Mouse (Mus musculus) embryonic facial prominence, embryonic 10.5 days (tissue): ENCODE data around the gene Serpina3i. TPM values are rescaled to one million over a fixed set of nuclear protein-coding genes. Genes with fewer than 3 reads are reported as not detected.
A peak's percentile ranks its signal among the peaks of the same experiment; 100 is the strongest.

Experiments
- DNase-seq: peaks from one replicate; pipeline ENCODE4 v3.0.0-alpha.2; 2017; ENCODE audit warnings: low spot score
- H3K27ac ChIP-seq: fragments of 300-500 bp; sonication (generic); replicated peaks from 2 replicates; pipeline ENCODE4 v1.5.1; 2016; ENCODE audit warnings: mild to moderate bottlenecking
- H3K27me3 ChIP-seq: fragments of 300-500 bp; sonication (generic); replicated peaks from 2 replicates; pipeline ENCODE4 v1.6.1; 2016; ENCODE audit warnings: low read depth, mild to moderate bottlenecking; ENCODE audit not compliant: poor library complexity, severe bottlenecking
- H3K36me3 ChIP-seq: fragments of 300-500 bp; sonication (generic); replicated peaks from 2 replicates; pipeline ENCODE4 v1.6.1; 2016; ENCODE audit warnings: mild to moderate bottlenecking, moderate library complexity
- H3K4me1 ChIP-seq: fragments of 300-500 bp; sonication (generic); 2 replicates; pipeline ENCODE4 v1.6.1; 2016
- H3K4me3 ChIP-seq: fragments of 300-500 bp; sonication (generic); 2 replicates; pipeline ENCODE4 v1.5.1; 2016; ENCODE audit warnings: mild to moderate bottlenecking, moderate library complexity
- H3K9me3 ChIP-seq: fragments of 300-500 bp; sonication (generic); 2 replicates; pipeline ENCODE4 v1.6.1; 2016; ENCODE audit warnings: mild to moderate bottlenecking
- WGBS: fragments of 180-500 bp; shearing (Covaris S2); methylation state at CpG from one replicate; pipeline ENCODE4 v1.1.7; 2016; 5-methylcytosine and 5-hydroxymethylcytosine counted together
- polyA plus RNA-seq: library from polyadenylated mRNA; unstranded; fragments of >200 nt; fragmentation: Nextera tagmentation; extraction: Ambion mirVana; gene quantifications from 2 replicates; pipeline ENCODE4 v1.2.1, GENCODE M21; 2016

The Serpina3i gene
- polyA plus RNA-seq, 1 experiment from 2014 or later, result 0.24 TPM

DNA sequence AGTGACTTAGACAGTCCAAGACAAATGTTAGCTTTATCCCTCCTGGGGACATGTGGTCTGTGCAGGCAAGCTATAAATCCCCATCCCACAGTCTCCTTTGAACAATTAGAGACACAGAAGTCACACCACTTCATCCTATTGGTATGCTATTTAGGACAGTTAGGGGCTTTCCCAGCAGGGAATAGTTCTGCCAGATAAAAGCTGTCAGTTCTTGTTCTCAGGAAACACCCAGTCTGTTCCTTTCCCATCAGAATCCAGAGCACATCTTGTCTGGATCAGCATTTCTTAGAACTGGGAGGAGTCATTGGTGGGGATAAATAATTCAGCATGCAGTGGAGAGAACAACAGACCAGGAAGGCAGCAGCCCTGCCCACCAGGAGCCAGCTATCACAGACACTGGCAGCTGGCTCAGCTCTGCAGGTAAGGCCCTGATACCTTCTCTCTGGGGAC, 15.3 kb upstream of the Serpina3i start:
- Histone ChIP-seq H3K27me3 (no peaks in the 10 kb centered on the region), H3K36me3 (no peaks in the 10 kb centered on the region), H3K27ac (no peak overlapping the region), H3K9me3 (no peaks in the 10 kb centered on the region), H3K4me3 (no peak overlapping the region), H3K4me1 (peaks cover 5% of the 10 kb centered on the region; the same call in 1 of the 2 replicates)
- no peak for DNase-seq

DNA sequence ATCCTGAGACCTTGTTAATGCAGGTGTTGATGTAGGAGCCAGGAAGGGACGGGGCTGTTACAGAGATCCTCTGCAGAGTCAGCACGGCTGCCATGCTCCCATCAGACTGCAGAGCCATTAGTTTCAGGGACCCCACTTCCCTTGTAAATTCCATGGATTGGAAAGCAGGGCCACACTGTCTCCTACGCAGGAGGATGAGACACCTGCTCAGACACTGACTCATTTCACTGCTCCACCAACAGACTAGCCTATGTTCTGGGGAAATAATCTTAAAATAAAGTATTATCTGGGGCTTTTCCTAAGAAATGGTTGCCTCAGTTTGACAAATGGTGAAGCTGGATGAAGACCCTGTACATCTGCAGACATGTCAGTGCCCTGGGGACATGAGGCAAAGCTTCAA, 14.7 kb upstream of the Serpina3i start:
- Histone ChIP-seq H3K4me3 (no peak overlapping the region), H3K27ac (no peak overlapping the region), H3K4me1 (peaks cover 5% of the 10 kb centered on the region; the same call in 1 of the 2 replicates), H3K9me3 (no peaks in the 10 kb centered on the region), H3K36me3 (no peaks in the 10 kb centered on the region), H3K27me3 (no peaks in the 10 kb centered on the region)
- 73% methylated on average over 3 of the region's 3 CpGs for WGBS
- no peak for DNase-seq

GRCm38 (mm10) chr12:104261041-104261440, 1.9 kb upstream of the Serpina3i start:
- Histone ChIP-seq H3K36me3 (no peaks in the 10 kb centered on the region), H3K27ac (no peak overlapping the region), H3K9me3 (no peaks in the 10 kb centered on the region), H3K4me1 (peaks cover 10% of the 10 kb centered on the region), H3K4me3 (no peak overlapping the region), H3K27me3 (no peaks in the 10 kb centered on the region)
- WGBS, result 70% methylated on average over 3 of the region's 3 CpGs
- no peak for DNase-seq

GRCm38 (mm10) chr12:104266374-104266773, 3.5 kb downstream of the Serpina3i start:
- Histone ChIP-seq H3K27me3 (no peaks in the 10 kb centered on the region), H3K27ac (no peak overlapping the region), H3K9me3 (no peaks in the 10 kb centered on the region), H3K4me3 (no peak overlapping the region), H3K4me1 (peaks cover 10% of the 10 kb centered on the region), H3K36me3 (no peaks in the 10 kb centered on the region)
- no peak for DNase-seq
- 80% methylated on average over 3 of the region's 3 CpGs for WGBS

DNA sequence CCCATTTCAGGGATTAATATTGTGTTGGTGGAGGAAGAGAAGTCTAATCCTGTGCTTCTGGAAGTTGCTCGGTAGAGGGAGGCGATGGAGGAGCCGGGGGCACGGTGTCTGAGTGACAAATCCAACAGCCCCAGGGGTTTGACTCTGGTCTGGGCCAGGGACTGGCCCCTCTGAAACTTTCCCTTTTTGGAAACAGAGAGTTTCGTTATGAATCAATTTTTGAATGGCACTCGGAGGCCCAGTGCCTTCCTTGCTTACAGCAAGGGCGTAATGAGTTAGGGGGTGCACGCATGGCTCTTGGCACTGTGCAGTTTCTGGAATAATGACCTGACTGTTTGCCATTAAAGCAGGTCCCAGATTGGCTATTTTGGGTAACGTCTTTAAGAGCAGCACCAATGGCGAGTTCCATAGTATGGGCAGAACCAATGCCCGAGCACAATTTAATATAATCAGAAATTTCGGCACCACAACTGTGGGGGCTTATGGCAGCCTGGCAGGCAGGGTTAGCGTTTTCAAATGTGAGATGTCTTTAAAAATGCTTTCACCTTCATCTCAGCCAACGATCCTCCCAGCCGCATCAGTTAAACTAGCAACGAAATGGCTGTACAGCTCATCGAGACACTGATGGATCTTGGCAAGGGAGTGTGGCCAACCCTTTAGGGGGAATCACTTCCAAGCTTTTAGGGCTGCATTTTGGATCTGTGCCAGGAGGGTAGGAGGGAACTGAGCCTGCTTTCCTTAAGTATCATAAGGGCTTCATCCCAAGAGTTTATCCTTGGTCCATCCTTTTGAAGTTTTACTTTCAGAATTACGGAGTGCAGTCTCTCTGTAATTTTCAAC, 15.5 kb downstream of the Serpina3i start:
- H3K9me3 ChIP-seq, result peaks cover 2% of the 10 kb centered on the region; the same call in 1 of the 2 replicates
- H3K27ac ChIP-seq, result no peak overlapping the region
- DNase-seq, result no peak
- no peak overlapping the region for H3K4me3 ChIP-seq
- no peaks in the 10 kb centered on the region for H3K27me3 ChIP-seq
- 83% methylated on average over 18 of the region's 18 CpGs for WGBS
- no peaks in the 10 kb centered on the region for H3K36me3 ChIP-seq
- H3K4me1 ChIP-seq, result peaks cover 12% of the 10 kb centered on the region

DNA sequence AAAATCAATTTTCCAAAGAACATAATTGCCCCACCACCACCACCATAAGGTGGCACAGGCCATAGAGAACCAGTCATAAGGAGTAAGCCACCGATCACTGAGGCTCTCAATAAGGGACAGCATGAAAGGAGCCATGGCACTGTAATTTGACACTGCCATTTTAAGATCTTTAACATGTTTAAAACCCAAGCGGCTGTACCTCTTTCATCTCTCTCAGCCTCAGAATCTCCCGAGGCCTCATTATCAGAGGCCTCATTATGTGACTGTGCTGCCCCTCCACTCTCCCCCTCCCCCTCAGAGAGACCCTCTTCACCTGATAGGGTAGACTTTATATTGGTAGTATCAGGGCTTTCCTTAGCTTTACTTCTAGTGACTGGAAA, 16.1 kb downstream of the Serpina3i start:
- Histone ChIP-seq H3K4me3 (no peak overlapping the region), H3K4me1 (peaks cover 12% of the 10 kb centered on the region), H3K27me3 (no peaks in the 10 kb centered on the region), H3K36me3 (no peaks in the 10 kb centered on the region), H3K27ac (no peak overlapping the region), H3K9me3 (peaks cover 2% of the 10 kb centered on the region; the same call in 1 of the 2 replicates)
- DNase-seq, result peak; percentile 23
- 16% methylated on average over 3 of the region's 3 CpGs for WGBS

DNA sequence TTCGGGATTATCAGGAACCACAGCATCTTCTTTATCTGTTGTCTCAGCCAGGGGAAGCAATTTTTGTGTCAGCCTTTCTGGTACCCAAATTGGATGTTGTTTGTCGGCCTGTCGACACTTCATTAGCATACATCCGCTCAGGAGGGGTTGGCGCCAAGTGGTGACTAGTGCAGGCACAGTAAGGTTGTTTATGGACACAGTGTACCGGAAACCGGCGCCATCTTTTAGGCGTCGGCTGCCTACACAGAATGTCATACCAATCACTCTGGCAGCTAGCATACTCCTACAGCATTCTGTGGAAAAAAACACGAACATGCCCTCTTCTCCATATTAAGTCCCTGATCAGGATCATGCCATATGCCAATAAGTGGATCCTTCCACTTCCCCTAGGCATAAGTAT, 20.5 kb downstream of the Serpina3i start:
- DNase-seq, result no peak
- H3K4me1 ChIP-seq, result peaks cover 12% of the 10 kb centered on the region
- H3K27me3 ChIP-seq, result no peaks in the 10 kb centered on the region
- 95% methylated on average over 11 of the region's 11 CpGs for WGBS
- no peak overlapping the region for H3K27ac ChIP-seq
- H3K9me3 ChIP-seq, result peaks cover 2% of the 10 kb centered on the region; the same call in 1 of the 2 replicates
- no peak overlapping the region for H3K4me3 ChIP-seq
- no peaks in the 10 kb centered on the region for H3K36me3 ChIP-seq

GRCm38 (mm10) chr12:104288336-104288735, 25.4 kb downstream of the Serpina3i start:
- DNase-seq, result no peak
- H3K27me3 ChIP-seq, result no peaks in the 10 kb centered on the region
- no peaks in the 10 kb centered on the region for H3K4me1 ChIP-seq
- H3K4me3 ChIP-seq, result no peak overlapping the region
- H3K36me3 ChIP-seq, result no peaks in the 10 kb centered on the region
- no peaks in the 10 kb centered on the region for H3K9me3 ChIP-seq
- H3K27ac ChIP-seq, result no peak overlapping the region

GRCm38 (mm10) chr12:104289872-104290271, 26.9 kb downstream of the Serpina3i start:
- H3K4me3 ChIP-seq, result no peak overlapping the region
- H3K9me3 ChIP-seq, result no peaks in the 10 kb centered on the region
- H3K4me1 ChIP-seq, result no peaks in the 10 kb centered on the region
- H3K27me3 ChIP-seq, result no peaks in the 10 kb centered on the region
- DNase-seq, result no peak
- H3K27ac ChIP-seq, result no peak overlapping the region
- WGBS, result 62% methylated on average over 4 of the region's 4 CpGs
- no peaks in the 10 kb centered on the region for H3K36me3 ChIP-seq

- Histone ChIP-seq H3K27me3 (no peaks in the 10 kb centered on the region), H3K36me3 (no peaks in the 10 kb centered on the region), H3K9me3 (no peaks in the 10 kb centered on the region), H3K4me3 (no peak overlapping the region), H3K27ac (no peak overlapping the region), H3K4me1 (no peaks in the 10 kb centered on the region)
- 87% methylated on average over 2 of the region's 2 CpGs for WGBS
- no peak for DNase-seq
These were observed 31.0 kb downstream of the Serpina3i start for GRCm38 (mm10) chr12:104293963-104294362.

DNA sequence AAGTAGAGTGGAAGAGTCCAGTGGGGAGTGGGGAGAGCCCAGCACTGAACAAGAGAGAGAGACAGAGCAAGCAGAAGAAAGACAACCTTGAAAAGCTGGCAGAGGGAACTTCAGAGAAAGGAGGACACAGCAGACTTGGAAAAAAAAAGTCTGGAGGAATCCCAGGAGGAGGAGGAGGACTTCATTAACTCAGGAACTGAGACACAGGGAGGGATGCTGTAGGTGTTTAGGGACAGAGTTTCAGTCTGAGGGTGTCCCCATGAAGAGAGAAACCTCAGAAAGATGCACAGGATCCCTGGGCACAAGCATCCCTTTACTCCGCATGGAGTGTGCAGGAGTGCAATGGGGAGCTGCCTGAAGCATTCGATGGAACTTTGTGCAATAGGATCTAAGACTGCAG, 35.1 kb downstream of the Serpina3i start:
- H3K36me3 ChIP-seq, result no peaks in the 10 kb centered on the region
- H3K9me3 ChIP-seq, result no peaks in the 10 kb centered on the region
- H3K4me3 ChIP-seq, result no peak overlapping the region
- DNase-seq, result no peak
- WGBS, result 96% methylated on average over 2 of the region's 2 CpGs
- no peaks in the 10 kb centered on the region for H3K27me3 ChIP-seq
- H3K4me1 ChIP-seq, result no peaks in the 10 kb centered on the region
- no peak overlapping the region for H3K27ac ChIP-seq

DNA sequence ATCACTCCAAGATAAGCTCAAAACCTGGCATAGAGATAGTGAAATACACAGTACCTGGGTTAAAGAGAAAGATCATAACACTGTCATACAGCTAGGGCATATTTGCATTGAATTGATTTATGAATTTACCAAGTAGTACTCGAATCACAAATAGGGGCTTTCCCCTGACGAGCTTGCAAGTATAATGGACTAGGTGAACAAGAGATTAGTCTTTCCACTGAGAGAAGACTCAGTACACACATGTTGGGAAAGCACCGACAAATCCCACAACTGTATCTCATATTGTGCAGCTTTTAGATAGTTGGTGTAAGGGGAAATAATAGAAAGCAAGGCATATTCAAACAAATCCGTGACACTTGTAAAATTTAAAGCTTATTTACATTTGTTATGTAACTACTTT, 43.1 kb downstream of the Serpina3i start:
- Histone ChIP-seq H3K9me3 (peaks cover 1% of the 10 kb centered on the region; the same call in 1 of the 2 replicates), H3K27me3 (no peaks in the 10 kb centered on the region), H3K27ac (no peak overlapping the region), H3K4me3 (no peak overlapping the region), H3K36me3 (no peaks in the 10 kb centered on the region), H3K4me1 (no peaks in the 10 kb centered on the region)
- no peak for DNase-seq
- 86% methylated on average over 4 of the region's 4 CpGs for WGBS

DNA sequence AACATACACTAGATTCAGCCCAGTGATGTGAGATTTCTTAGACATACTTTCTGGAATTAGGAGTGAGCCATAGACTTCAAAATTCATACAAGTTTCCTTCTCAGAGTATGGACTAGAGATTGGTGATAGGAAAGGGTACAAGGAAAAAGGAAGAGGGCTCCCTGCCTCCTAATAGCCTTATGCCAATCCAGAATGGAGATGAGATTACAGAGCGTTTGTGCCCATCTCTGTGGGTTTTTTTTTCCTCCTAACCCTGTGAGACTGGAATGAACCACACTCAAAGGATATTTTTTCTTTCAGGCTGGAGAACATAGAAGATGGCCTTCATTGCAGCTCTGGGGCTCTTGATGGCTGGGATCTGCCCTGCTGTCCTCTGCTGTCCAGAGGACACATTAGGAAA, 51.3 kb downstream of the Serpina3i start, which contains the start of gene Serpina3j:
Gene Serpina3j, plus strand, starts transcription at position 301 of the 400 bp plus-strand sequence.
- 87% methylated on average over 1 of the region's 1 CpGs for WGBS
- Histone ChIP-seq H3K9me3 (peaks cover 8% of the 10 kb centered on the region; the same call in 1 of the 2 replicates), H3K27ac (no peak within 1 kb of the TSS), H3K36me3 (no peaks in the 10 kb centered on the region), H3K4me3 (no peak within 1 kb of the TSS), H3K4me1 (no peaks in the 10 kb centered on the region), H3K27me3 (no peaks in the 10 kb centered on the region)
- DNase-seq, result no peak
